10 mouse cellular contexts compared by ENCODE assay signal in genomic region chr17:69770046-69770445, GRCm38 (mm10).
DNase-seq lines count a peak whose midpoint lies in the region; ATAC-seq lines count a peak whose summit lies in the region.
"Had no signal": no experiment of that assay in that cellular context is flagged by ENCODE, and none has a peak within 500 bp of the region (broad histone marks: within the 10 kb centered on the region; RNA-seq: fewer than 3 reads in every experiment).

No protein-coding gene starts in this region.

- no peak for DNase-seq in cerebellum, postnatal 4 days (ENCODE audit: low spot score in 2 of 2)
- peak; percentile 76 to 81 for DNase-seq in frontal cortex, adult 2 months (ENCODE audit: extremely low spot score in 1 of 2, low spot score in 1 of 2)
- DNase-seq in layer of hippocampus, postnatal 36 days, result peak; percentile 59 to 74
- DNase-seq in right cerebral cortex, postnatal 14 days, result peak; percentile 15
- no peak for DNase-seq in adrenal gland, postnatal 10 days
- DNase-seq in embryo, embryonic 10 days (ENCODE audit: low spot score), result no peak
- no peak for DNase-seq in spleen, adult 18-20 months
- DNase-seq: gastrocnemius, postnatal 14 days; heart, postnatal 10 days had no signal

- peak; percentile 56; the same call in 1 of the 2 replicates for ATAC-seq in cerebellum, adult (ENCODE audit: insufficient number of reproducible peaks, low FRiP score, low TSS enrichment)

Comparison
In these comparisons a context has a peak if more than half of its experiments do, and no peak if none do; other contexts are left out.
1. DNase-seq: peak in frontal cortex, adult 2 months (2 of 2), layer of hippocampus, postnatal 36 days (2 of 2) and right cerebral cortex, postnatal 14 days (single experiment); none in cerebellum, postnatal 4 days (0 of 2), adrenal gland, postnatal 10 days (single experiment), embryo, embryonic 10 days (single experiment) and spleen, adult 18-20 months (0 of 2).